Mouse (Mus musculus) left cerebral cortex, adult 9 months (tissue): ENCODE measurements around the gene Nsg2.

Source experiments
- DNase-seq, 2 experiments: peaks; one replicate each; pipeline ENCODE4 v3.0.0; 2022; ENCODE audit warnings: low spot score in 2 of 2

Gene Nsg2

GRCm38 (mm10) chr11:32075163-32075562, 74.9 kb downstream of the Nsg2 start:
- no peak for DNase-seq

GRCm38 (mm10) chr11:32083462-32083861, 83.2 kb downstream of the Nsg2 start:
- DNase-seq, result peak in 1 of 2 experiments; percentile 66

- DNase-seq, result no peak
Observed at GRCm38 (mm10) chr11:32086525-32086924, 86.3 kb downstream of the Nsg2 start.

- peak; percentile 86 to 90 for DNase-seq
Observed at GRCm38 (mm10) chr11:32087376-32087775, 87.1 kb downstream of the Nsg2 start.

GRCm38 (mm10) chr11:32087779-32088442, 87.6 kb downstream of the Nsg2 start:
- DNase-seq, result no peak

GRCm38 (mm10) chr11:32095793-32096192, 95.5 kb downstream of the Nsg2 start:
- DNase-seq, result no peak

- no peak for DNase-seq
Observed at GRCm38 (mm10) chr11:32096346-32096745, 96.1 kb downstream of the Nsg2 start.

- peak in 1 of 2 experiments; percentile 27 for DNase-seq
Observed at GRCm38 (mm10) chr11:32101059-32101632, 100.9 kb downstream of the Nsg2 start.

GRCm38 (mm10) chr11:32102976-32103375, 102.7 kb downstream of the Nsg2 start:
- no peak for DNase-seq

GRCm38 (mm10) chr11:32104406-32105116, 104.3 kb downstream of the Nsg2 start:
- DNase-seq, result no peak

- DNase-seq, result no peak
Observed at GRCm38 (mm10) chr11:32105750-32106646, 105.7 kb downstream of the Nsg2 start.

- DNase-seq, result no peak
Observed at GRCm38 (mm10) chr11:32106647-32106985, 106.4 kb downstream of the Nsg2 start.

- no peak for DNase-seq
Observed at GRCm38 (mm10) chr11:32108441-32108840, 108.2 kb downstream of the Nsg2 start.
